Mouse (Mus musculus) urinary bladder, adult 2 months (tissue): Measurements from ENCODE around the gene Ddx6. TPM values are rescaled to one million over a fixed set of nuclear protein-coding genes. Genes with fewer than 3 reads are reported as not detected.

ENCODE experiments used
- DNase-seq: peaks from one replicate; pipeline ENCODE4 v3.0.0; 2022; ENCODE audit warnings: low spot score
- polyA plus RNA-seq: library from polyadenylated mRNA; depleted of rRNA; stranded (reverse); fragments of >200 nt; gene quantifications from 2 replicates; pipeline ENCODE4 v1.2.3, GENCODE M21; 2012

Ddx6 gene
- polyA plus RNA-seq, 1 experiment, result 28.2 TPM

- no peak for DNase-seq
Measured at GRCm38 (mm10) chr9:44640646-44641357, 36.1 kb downstream of the Ddx6 start.

- DNase-seq, result no peak
Measured at GRCm38 (mm10) chr9:44641616-44642015, 36.9 kb downstream of the Ddx6 start.

- no peak for DNase-seq
Measured at GRCm38 (mm10) chr9:44643103-44643502, 38.4 kb downstream of the Ddx6 start.

- no peak for DNase-seq
Measured at GRCm38 (mm10) chr9:44644186-44644585, 39.5 kb downstream of the Ddx6 start.

GRCm38 (mm10) chr9:44645481-44645880, 40.8 kb downstream of the Ddx6 start:
- no peak for DNase-seq

GRCm38 (mm10) chr9:44645924-44646323, 41.2 kb downstream of the Ddx6 start:
- no peak for DNase-seq

- DNase-seq, result no peak
Measured at GRCm38 (mm10) chr9:44646366-44646765, 41.7 kb downstream of the Ddx6 start.

GRCm38 (mm10) chr9:44647026-44647425, 42.3 kb downstream of the Ddx6 start:
- DNase-seq, result no peak

GRCm38 (mm10) chr9:44647656-44648055, 43.0 kb downstream of the Ddx6 start:
- no peak for DNase-seq

- DNase-seq, result no peak
Measured at GRCm38 (mm10) chr9:44648881-44649281, 44.2 kb downstream of the Ddx6 start.

- DNase-seq, result peak; percentile 48
Measured at GRCm38 (mm10) chr9:44652027-44652426, 47.3 kb downstream of the Ddx6 start.

- no peak for DNase-seq
Measured at GRCm38 (mm10) chr9:44653896-44654295, 49.2 kb downstream of the Ddx6 start.

GRCm38 (mm10) chr9:44655098-44656066, 50.7 kb downstream of the Ddx6 start:
- DNase-seq, result no peak

- DNase-seq, result no peak
Measured at GRCm38 (mm10) chr9:44663706-44664105, 59.0 kb downstream of the Ddx6 start.

- no peak for DNase-seq
Measured at GRCm38 (mm10) chr9:44671416-44671815, 66.7 kb downstream of the Ddx6 start.

- DNase-seq, result no peak
Measured at GRCm38 (mm10) chr9:44672291-44672865, 67.7 kb downstream of the Ddx6 start.

GRCm38 (mm10) chr9:44673005-44673404, 68.3 kb downstream of the Ddx6 start, which contains the start of gene Treh:
TSS of gene Treh (plus strand) at chr9:44673233.
- DNase-seq, result no peak

GRCm38 (mm10) chr9:44678288-44678871, 73.7 kb downstream of the Ddx6 start:
- DNase-seq, result no peak

GRCm38 (mm10) chr9:44679565-44679964, 74.9 kb downstream of the Ddx6 start:
- DNase-seq, result no peak

- no peak for DNase-seq
Measured at GRCm38 (mm10) chr9:44683046-44683445, 78.4 kb downstream of the Ddx6 start.

GRCm38 (mm10) chr9:44685346-44686330, 80.9 kb downstream of the Ddx6 start:
- DNase-seq, result peak; percentile 57
